Mouse (Mus musculus) kidney, postnatal 14 days (tissue): ENCODE measurements around the gene 4930524J08Rik.

Experiments used
- DNase-seq: peaks from one replicate; pipeline ENCODE4 v3.0.0; 2022; ENCODE audit warnings: mixed read lengths

The 4930524J08Rik gene

GRCm38 (mm10) chr5:99978699-99979442, at the start of gene 4930524J08Rik, which contains the start of gene Hnrnpd:
4930524J08Rik (plus strand) TSS chr5:99979061.
Hnrnpd (minus strand) TSS chr5:99978938.
- DNase-seq: peak; percentile 98

- no peak for DNase-seq
Measured at GRCm38 (mm10) chr5:99931910-99932309, 47.0 kb upstream of the 4930524J08Rik start.

- no peak for DNase-seq
Measured at GRCm38 (mm10) chr5:99939440-99939839, 39.4 kb upstream of the 4930524J08Rik start.

- DNase-seq: no peak
Measured at GRCm38 (mm10) chr5:99941273-99941672, 37.6 kb upstream of the 4930524J08Rik start.

GRCm38 (mm10) chr5:99941776-99942502, 36.9 kb upstream of the 4930524J08Rik start:
- DNase-seq: no peak

- DNase-seq: no peak
Measured at GRCm38 (mm10) chr5:99952513-99952912, 26.3 kb upstream of the 4930524J08Rik start.

GRCm38 (mm10) chr5:99953883-99954282, 25.0 kb upstream of the 4930524J08Rik start:
- DNase-seq: no peak

- DNase-seq: no peak
Measured at GRCm38 (mm10) chr5:99958666-99959065, 20.2 kb upstream of the 4930524J08Rik start.

- DNase-seq: no peak
Measured at GRCm38 (mm10) chr5:99959236-99959936, 19.5 kb upstream of the 4930524J08Rik start.

- DNase-seq: no peak
Measured at GRCm38 (mm10) chr5:99959960-99960359, 18.9 kb upstream of the 4930524J08Rik start.

GRCm38 (mm10) chr5:99973941-99974340, 4.9 kb upstream of the 4930524J08Rik start:
- no peak for DNase-seq

- DNase-seq: no peak
Measured at GRCm38 (mm10) chr5:99975061-99975460, 3.8 kb upstream of the 4930524J08Rik start.

GRCm38 (mm10) chr5:99975776-99976175, 3.1 kb upstream of the 4930524J08Rik start:
- no peak for DNase-seq

- no peak for DNase-seq
Measured at GRCm38 (mm10) chr5:99976334-99976955, 2.4 kb upstream of the 4930524J08Rik start.

- DNase-seq: peak; percentile 91
Measured at GRCm38 (mm10) chr5:99977516-99978301, 1.2 kb upstream of the 4930524J08Rik start.

GRCm38 (mm10) chr5:99983452-99984061, 4.7 kb downstream of the 4930524J08Rik start:
- no peak for DNase-seq

- no peak for DNase-seq
Measured at GRCm38 (mm10) chr5:99994166-99994565, 15.3 kb downstream of the 4930524J08Rik start.

- DNase-seq: no peak
Measured at GRCm38 (mm10) chr5:99994680-99995079, 15.8 kb downstream of the 4930524J08Rik start.

GRCm38 (mm10) chr5:100000048-100000447, 21.2 kb downstream of the 4930524J08Rik start:
- no peak for DNase-seq

GRCm38 (mm10) chr5:100000500-100000899, 21.6 kb downstream of the 4930524J08Rik start:
- DNase-seq: no peak

GRCm38 (mm10) chr5:100003895-100004294, 25.0 kb downstream of the 4930524J08Rik start:
- DNase-seq: no peak

- DNase-seq: no peak
Measured at GRCm38 (mm10) chr5:100005431-100005830, 26.6 kb downstream of the 4930524J08Rik start.
